Mouse (Mus musculus): ENCODE data around the gene 2200002J24Rik. TPM values are rescaled to one million over a fixed set of nuclear protein-coding genes. Genes with fewer than 3 reads are reported as not detected.
"Not testable (repeated sequence)": the region's sequence is repeated elsewhere in the genome, so short reads cannot be mapped to it uniquely, and the experiment has no call there.

Gene 2200002J24Rik
- polyA plus RNA-seq, 1 experiment: 1.4 TPM

DNA sequence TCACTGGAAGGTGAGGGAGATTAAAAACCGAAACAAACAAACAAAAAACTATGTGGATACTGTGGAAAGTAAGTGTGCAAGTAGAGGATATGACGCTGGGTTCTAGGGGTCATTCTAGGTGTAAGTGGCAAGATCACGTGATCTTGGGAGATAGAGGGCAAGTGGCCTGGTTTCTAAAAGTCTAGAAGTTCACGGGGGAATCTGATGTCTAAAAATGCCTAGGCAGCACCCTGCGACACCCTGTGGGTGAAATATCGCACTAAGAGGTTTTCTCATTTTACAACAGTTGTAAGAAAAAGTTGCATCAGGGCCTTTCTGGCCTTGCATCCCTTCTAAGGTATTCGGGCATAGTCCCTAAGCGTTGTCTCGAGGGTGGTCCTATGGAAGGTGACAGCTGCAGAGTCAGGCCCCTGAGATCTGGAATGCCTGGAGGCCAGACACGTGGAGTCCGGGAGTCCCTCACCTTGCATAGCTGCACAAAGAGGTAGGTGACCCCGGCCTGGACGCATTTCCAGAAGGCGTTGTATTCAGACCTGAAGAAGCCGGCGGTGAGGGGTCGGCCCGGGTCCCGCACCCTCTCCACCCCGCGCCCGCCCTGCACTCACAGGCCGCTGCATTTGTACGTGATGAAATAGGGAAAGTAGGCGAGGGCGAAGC lies 30.1 kb downstream of the 2200002J24Rik start:
- Histone ChIP-seq H3K4me1 (ENCODE audit: control insufficient read depth, insufficient read depth, low read length) (no peaks in the 10 kb centered on the region; the same call in 1 of the 2 replicates), H3K27me3 (replicated peaks; ENCODE audit: control insufficient read depth, insufficient read depth, low read length) (no peaks in the 10 kb centered on the region), H3K36me3 (ENCODE audit: control insufficient read depth, insufficient read depth, low read length) (no peaks in the 10 kb centered on the region), H3K4me3 (ENCODE audit: insufficient read depth, low read depth, low read length) (peak overlapping the region; percentile 74), H3K27ac (ENCODE audit: insufficient read depth, low read depth, low read length) (peak overlapping the region; percentile 53)
- TF ChIP-seq CTCF (conservative IDR thresholded peaks at IDR 0.05; ENCODE audit: insufficient read depth, insufficient read length, low read depth, low read length) (peak; percentile 13; the same call in 1 of the 2 replicates), POLR2A (IDR thresholded peaks at IDR 0.05; ENCODE audit: low read depth, low read length) (no peak)
- DNase-seq: peak; percentile 36
- 3% methylated on average over 26 of the region's 26 CpGs for WGBS

DNA sequence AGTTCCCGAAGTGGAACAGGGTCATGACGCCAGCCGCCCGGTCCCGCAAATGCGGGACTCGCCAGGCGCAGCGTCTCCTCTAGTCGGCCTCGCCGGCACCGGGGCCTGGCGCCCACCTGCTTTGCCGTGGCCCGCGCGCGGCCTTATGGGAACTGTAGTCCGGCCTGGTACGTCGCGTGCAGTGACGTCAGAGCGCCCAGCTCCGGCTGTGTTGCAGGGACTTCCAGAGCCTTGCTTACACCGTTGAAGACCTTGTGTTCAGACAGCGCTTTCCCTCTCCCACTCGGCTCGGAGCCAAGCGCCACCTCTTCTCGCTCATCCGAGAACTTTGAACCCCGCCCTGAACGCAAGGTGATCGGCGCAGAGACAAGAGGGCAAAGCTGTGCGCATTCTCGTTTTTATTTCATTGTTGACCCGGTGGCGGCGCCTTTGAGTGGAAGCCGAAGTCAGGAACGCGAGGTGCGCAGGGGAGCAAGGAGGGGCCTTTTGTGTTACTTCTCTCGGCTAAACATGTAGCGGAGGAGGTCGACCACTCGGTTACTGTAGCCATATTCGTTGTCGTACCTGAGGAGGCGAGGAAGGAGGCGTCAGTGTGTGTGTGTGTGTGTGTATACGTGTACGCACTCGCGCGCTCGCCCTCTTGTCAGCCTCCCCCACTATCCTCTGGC lies 30.8 kb downstream of the 2200002J24Rik start, which contains the start of gene Tmem147:
Tmem147 (minus strand) TSS at position 145 of the 668 bp plus-strand sequence.
- Histone ChIP-seq H3K36me3 (ENCODE audit: control insufficient read depth, insufficient read depth, low read length) (no peaks in the 10 kb centered on the region), H3K4me3 (ENCODE audit: insufficient read depth, low read depth, low read length) (peak within 1 kb of the TSS; percentile 74), H3K4me1 (ENCODE audit: control insufficient read depth, insufficient read depth, low read length) (no peaks in the 10 kb centered on the region; the same call in 1 of the 2 replicates), H3K27ac (ENCODE audit: insufficient read depth, low read depth, low read length) (peak within 1 kb of the TSS; percentile 68), H3K27me3 (replicated peaks; ENCODE audit: control insufficient read depth, insufficient read depth, low read length) (no peaks in the 10 kb centered on the region)
- WGBS: under 1% methylated on average over 60 of the region's 60 CpGs
- peak; percentile 99 for DNase-seq
- peak; percentile 19; the same call in 1 of the 2 replicates for TF ChIP-seq CTCF (conservative IDR thresholded peaks at IDR 0.05; ENCODE audit: insufficient read depth, insufficient read length, low read depth, low read length)
- peak; percentile 33 for TF ChIP-seq POLR2A (IDR thresholded peaks at IDR 0.05; ENCODE audit: low read depth, low read length)

DNA sequence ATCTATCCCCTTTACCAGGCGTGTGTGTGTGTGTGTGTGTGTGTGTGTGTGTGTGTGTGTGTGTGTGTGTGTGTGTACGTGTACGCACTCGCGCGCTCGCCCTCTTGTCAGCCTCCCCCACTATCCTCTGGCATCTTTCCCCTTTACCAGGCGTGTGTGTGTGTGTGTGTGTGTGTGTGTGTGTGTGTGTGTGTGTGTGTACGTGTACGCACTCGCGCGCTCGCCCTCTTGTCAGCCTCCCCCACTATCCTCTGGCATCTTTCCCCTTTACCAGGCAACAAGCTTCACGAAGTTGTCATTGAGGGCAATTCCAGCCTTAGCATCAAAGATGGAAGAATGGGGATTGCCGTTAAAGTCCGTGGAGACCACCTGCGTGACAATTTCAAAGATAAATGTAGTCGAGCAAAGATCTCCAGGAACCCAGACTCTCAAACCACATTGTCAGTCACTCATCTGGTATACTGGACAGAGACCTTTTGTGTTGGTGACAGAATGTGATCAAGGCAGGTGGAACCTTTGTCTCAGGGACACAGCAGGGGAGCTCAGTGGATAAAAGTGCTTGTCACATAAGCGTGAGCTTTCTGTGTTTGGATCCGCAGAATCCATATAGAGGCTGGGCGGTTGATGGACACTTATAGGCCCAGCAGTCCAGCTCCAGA lies 31.5 kb downstream of the 2200002J24Rik start:
- Histone ChIP-seq H3K4me3 (ENCODE audit: insufficient read depth, low read depth, low read length) (peak overlapping the region; percentile 74), H3K27ac (ENCODE audit: insufficient read depth, low read depth, low read length) (peak overlapping the region; percentile 68; the same call in 1 of the 2 replicates)
- not testable (repeated sequence) for H3K4me1 ChIP-seq (ENCODE audit: control insufficient read depth, insufficient read depth, low read length); DNase-seq; H3K36me3 ChIP-seq (ENCODE audit: control insufficient read depth, insufficient read depth, low read length); H3K27me3 ChIP-seq (replicated peaks; ENCODE audit: control insufficient read depth, insufficient read depth, low read length)
- 16% methylated on average over 20 of the region's 22 CpGs for WGBS

DNA sequence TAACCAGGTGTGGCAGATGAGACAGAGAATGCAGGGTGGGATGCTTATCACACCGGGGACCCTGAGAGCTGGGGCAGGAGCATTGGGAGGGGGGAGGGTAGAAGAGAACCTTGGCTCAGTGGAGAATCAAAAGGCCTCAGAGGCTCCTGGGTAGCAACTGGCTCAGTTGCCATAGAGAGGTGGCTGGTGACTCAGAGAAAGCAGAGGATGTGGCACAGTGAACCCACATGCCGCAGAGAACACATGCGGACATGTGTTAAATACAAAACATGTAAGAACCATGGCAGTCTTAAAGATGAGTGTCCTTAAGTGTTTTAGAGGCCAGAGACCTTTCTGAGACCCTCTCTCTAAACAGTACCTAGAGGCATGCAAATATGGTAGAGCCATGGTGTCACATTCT lies 37.5 kb downstream of the 2200002J24Rik start:
- H3K4me1 ChIP-seq (ENCODE audit: control insufficient read depth, insufficient read depth, low read length): no peaks in the 10 kb centered on the region
- no peak overlapping the region for H3K27ac ChIP-seq (ENCODE audit: insufficient read depth, low read depth, low read length)
- no peak for DNase-seq
- no peak overlapping the region for H3K4me3 ChIP-seq (ENCODE audit: insufficient read depth, low read depth, low read length)
- H3K27me3 ChIP-seq (replicated peaks; ENCODE audit: control insufficient read depth, insufficient read depth, low read length): no peaks in the 10 kb centered on the region
- H3K36me3 ChIP-seq (ENCODE audit: control insufficient read depth, insufficient read depth, low read length): no peaks in the 10 kb centered on the region
- TF ChIP-seq POLR2A (IDR thresholded peaks at IDR 0.05; ENCODE audit: low read depth, low read length): no peak
- no peak for TF ChIP-seq CTCF (conservative IDR thresholded peaks at IDR 0.05; ENCODE audit: insufficient read depth, insufficient read length, low read depth, low read length)
- WGBS: 89% methylated on average over 3 of the region's 3 CpGs

DNA sequence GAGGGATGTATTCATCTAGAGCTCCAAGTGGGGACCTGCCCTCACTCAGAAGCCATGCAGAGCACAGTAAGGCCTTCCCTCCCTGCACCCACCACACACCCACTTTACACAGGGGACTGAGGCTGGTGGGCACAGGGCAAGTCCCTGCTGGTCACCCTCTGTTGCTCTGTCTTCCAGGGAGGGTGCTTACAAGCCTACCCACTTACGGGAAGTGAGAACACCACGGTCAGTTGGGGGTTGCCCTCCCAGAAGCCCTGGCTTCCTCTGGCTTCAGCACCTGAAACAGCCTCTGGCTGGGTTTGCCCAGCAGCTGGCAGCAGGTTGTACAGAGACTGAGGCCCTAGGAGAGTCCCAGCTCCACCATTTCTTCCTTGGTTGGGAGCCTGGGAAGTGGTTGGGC lies 43.8 kb downstream of the 2200002J24Rik start:
- 72% methylated on average over 2 of the region's 2 CpGs for WGBS
- H3K27ac ChIP-seq (ENCODE audit: insufficient read depth, low read depth, low read length): not testable (repeated sequence)

DNA sequence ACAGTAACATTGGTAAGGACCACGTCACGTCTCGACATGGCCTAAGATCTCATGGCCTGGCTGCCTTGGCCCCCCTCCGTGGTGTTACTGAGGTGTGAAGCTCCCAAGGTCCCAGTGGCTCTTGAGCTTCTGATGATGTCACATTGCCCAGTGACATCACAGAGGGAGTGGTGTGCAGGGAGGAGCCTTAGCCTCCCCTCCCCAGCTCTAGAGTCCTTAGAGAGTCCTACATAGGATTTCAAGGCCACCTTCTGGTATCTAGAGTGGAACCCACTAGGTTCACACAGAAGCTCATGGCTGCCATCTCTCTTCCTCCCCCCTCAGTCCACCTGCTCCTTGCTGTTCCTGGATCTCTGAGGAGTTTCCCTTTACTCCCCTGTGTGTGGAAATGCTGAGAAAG lies 44.9 kb downstream of the 2200002J24Rik start, which contains the start of gene Gapdhs:
Gapdhs (minus strand) TSS at position 65 of the 400 bp plus-strand sequence.
- DNase-seq; H3K27me3 ChIP-seq (replicated peaks; ENCODE audit: control insufficient read depth, insufficient read depth, low read length); H3K4me1 ChIP-seq (ENCODE audit: control insufficient read depth, insufficient read depth, low read length); H3K4me3 ChIP-seq (ENCODE audit: insufficient read depth, low read depth, low read length); H3K36me3 ChIP-seq (ENCODE audit: control insufficient read depth, insufficient read depth, low read length); H3K27ac ChIP-seq (ENCODE audit: insufficient read depth, low read depth, low read length): not testable (repeated sequence)
- 91% methylated on average over 4 of the region's 4 CpGs for WGBS

More for the DNA sequence above, 43.8 kb downstream of the 2200002J24Rik start:
- H3K4me3 ChIP-seq (ENCODE audit: insufficient read depth, low read depth, low read length); H3K27me3 ChIP-seq (replicated peaks; ENCODE audit: control insufficient read depth, insufficient read depth, low read length); H3K36me3 ChIP-seq (ENCODE audit: control insufficient read depth, insufficient read depth, low read length); H3K4me1 ChIP-seq (ENCODE audit: control insufficient read depth, insufficient read depth, low read length); DNase-seq: not testable (repeated sequence)

DNA sequence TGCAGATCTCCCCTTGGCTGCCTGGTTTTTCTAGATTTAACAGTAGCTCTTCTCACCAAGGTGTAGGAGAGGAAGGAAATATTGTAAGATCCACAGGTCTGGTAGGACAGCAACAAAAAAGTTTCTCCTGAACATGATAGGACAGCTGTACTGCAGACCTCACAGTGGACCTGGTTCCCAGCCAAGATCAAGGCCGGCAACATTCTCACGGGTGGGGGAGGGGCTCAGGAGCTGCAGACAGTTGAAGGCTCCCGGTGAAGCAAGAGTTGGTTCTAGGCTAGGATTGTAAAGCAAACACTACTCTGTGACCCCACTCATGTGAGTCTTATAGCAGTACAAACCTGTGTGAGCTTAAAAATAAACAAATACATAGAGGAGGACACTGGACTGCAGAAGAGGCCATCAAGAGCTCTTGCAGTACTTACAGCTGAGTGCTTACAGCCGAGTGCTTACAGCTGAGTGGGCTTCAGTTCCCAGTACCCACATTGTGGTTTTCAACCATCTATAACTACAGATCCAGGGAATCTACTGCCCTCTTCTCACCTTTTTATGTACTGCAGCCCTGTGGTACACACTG lies 45.4 kb downstream of the 2200002J24Rik start:
- 25% methylated on average over 4 of the region's 4 CpGs for WGBS

More for the DNA sequence above, 45.4 kb downstream of the 2200002J24Rik start:
- TF ChIP-seq CTCF (conservative IDR thresholded peaks at IDR 0.05; ENCODE audit: insufficient read depth, insufficient read length, low read depth, low read length) (no peak), POLR2A (IDR thresholded peaks at IDR 0.05; ENCODE audit: low read depth, low read length) (no peak)
- peak; percentile 25 for DNase-seq
- Histone ChIP-seq H3K36me3 (ENCODE audit: control insufficient read depth, insufficient read depth, low read length) (no peaks in the 10 kb centered on the region), H3K4me1 (ENCODE audit: control insufficient read depth, insufficient read depth, low read length) (no peaks in the 10 kb centered on the region), H3K4me3 (ENCODE audit: insufficient read depth, low read depth, low read length) (no peak overlapping the region), H3K27ac (ENCODE audit: insufficient read depth, low read depth, low read length) (no peak overlapping the region), H3K27me3 (replicated peaks; ENCODE audit: control insufficient read depth, insufficient read depth, low read length) (no peaks in the 10 kb centered on the region)

Data from kidney, adult 2 months (tissue).